In the genomic region with DNA sequence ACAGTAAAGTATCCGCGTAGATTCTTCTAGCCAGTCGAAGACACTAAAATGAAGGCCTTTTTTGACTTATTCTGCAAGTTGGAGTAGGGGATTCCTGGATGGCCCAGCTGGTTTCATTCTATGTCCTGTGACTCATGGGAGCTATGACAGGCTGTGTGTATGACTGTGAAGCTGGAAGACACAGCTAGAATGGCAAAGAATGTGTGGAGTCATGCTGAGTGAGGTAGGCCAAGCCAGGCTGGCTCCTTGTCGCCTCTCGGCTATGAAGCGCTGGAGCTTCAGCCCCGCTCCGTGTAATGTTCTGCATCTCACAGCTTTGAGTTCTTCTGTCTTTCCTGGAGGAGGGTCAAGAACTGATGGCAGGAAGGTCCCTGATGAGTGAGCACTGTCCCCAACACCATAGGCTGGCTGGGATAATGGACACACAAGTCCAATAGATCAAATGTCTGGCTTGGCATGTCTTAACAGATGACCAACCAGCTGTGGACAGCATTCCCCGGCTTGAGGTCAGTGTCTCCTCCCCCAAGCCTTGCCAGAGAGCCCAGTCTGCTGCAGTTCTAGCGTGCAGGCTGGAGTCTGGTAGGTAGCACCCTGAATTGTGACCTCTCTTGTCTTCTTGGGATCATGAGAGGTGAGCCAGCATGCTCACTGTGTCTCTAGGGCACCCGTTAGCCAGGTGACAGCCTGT, we compare ENCODE assay signal across 16 mouse cellular contexts. TPM values are rescaled to one million over a fixed set of nuclear protein-coding genes. Genes with fewer than 3 reads are reported as not detected.
A peak's percentile ranks its signal among the peaks of the same experiment; 100 is the strongest.
DNase-seq lines count a peak whose midpoint lies in the region; ATAC-seq and TF ChIP-seq lines count a peak whose summit lies in the region.
"Had no signal": no experiment of that assay in that cellular context is flagged by ENCODE, and none has a peak within 500 bp of the region (broad histone marks: within the 10 kb centered on the region; RNA-seq: fewer than 3 reads in every experiment).

No protein-coding gene starts in this region.

- no peak for TF ChIP-seq CTCF in C2C12 (IDR thresholded peaks at IDR 0.05; ENCODE audit: control insufficient read depth, insufficient read depth, insufficient read length)
- TF ChIP-seq CTCF in midbrain, postnatal 0 days (IDR thresholded peaks at IDR 0.05), result no peak

- H3K79me2 ChIP-seq in C2C12 (ENCODE audit: control insufficient read depth, insufficient read depth), result no peaks in the 10 kb centered on the region

- peak overlapping the region; percentile 13; the same call in 1 of the 2 replicates for H3K27ac ChIP-seq in kidney, embryonic 16.5 days (ENCODE audit: low read length)
- no peak overlapping the region for H3K27ac ChIP-seq in midbrain, postnatal 0 days (ENCODE audit: low read depth, low read length)
- H3K27ac ChIP-seq: midbrain, embryonic 13.5 days had no signal

- peaks cover 16% of the 10 kb centered on the region for H3K4me1 ChIP-seq in kidney, embryonic 16.5 days (ENCODE audit: insufficient read depth, low read length)
- no peaks in the 10 kb centered on the region for H3K4me1 ChIP-seq in midbrain, postnatal 0 days (ENCODE audit: insufficient read depth, low read length)
- H3K4me1 ChIP-seq: midbrain, embryonic 13.5 days had no signal

- no peak overlapping the region for H3K4me2 ChIP-seq in kidney, embryonic 16.5 days (replicated peaks; ENCODE audit: low read depth, low read length)
- no peak overlapping the region for H3K4me2 ChIP-seq in midbrain, postnatal 0 days (ENCODE audit: low read depth, low read length, poor library complexity, severe bottlenecking)
- H3K4me2 ChIP-seq: midbrain, embryonic 13.5 days had no signal

- no peaks in the 10 kb centered on the region for H3K9me3 ChIP-seq in kidney, embryonic 16.5 days (ENCODE audit: low read length)
- H3K9me3 ChIP-seq in midbrain, postnatal 0 days (ENCODE audit: low read length), result no peaks in the 10 kb centered on the region
- H3K9me3 ChIP-seq: G1E; midbrain, embryonic 13.5 days had no signal

- no peaks in the 10 kb centered on the region for H3K27me3 ChIP-seq in kidney, embryonic 16.5 days (ENCODE audit: insufficient read depth, low read length)
- H3K27me3 ChIP-seq in C2C12 (ENCODE audit: control insufficient read depth, insufficient read depth, insufficient read length), result no peaks in the 10 kb centered on the region
- H3K27me3 ChIP-seq in midbrain, postnatal 0 days (ENCODE audit: insufficient read depth, low read length), result no peaks in the 10 kb centered on the region
- H3K27me3 ChIP-seq: midbrain, embryonic 13.5 days had no signal

- H3K79me3 ChIP-seq in C2C12 (ENCODE audit: low read depth), result no peaks in the 10 kb centered on the region

- DNase-seq in gastrocnemius, adult 18-20 months (ENCODE audit: low spot score), result peak; percentile 42
- DNase-seq in gastrocnemius, postnatal 4 days (ENCODE audit: low spot score in 2 of 2), result no peak
- no peak for DNase-seq in kidney, postnatal 10 days
- peak; percentile 18 for DNase-seq in induced T-regulatory cell, adult 2 months (ENCODE audit: low read depth)
- no peak for DNase-seq in midbrain, postnatal 0 days (ENCODE audit: low spot score)
- DNase-seq in cerebellum, postnatal 36 days, result no peak
- DNase-seq: cerebellum, adult 9-11 months; kidney, postnatal 25 days; layer of hippocampus, postnatal 36 days; lung, adult 18-20 months had no signal

- H3K36me3 ChIP-seq in kidney, embryonic 16.5 days (ENCODE audit: insufficient read depth, low read length), result no peaks in the 10 kb centered on the region
- H3K36me3 ChIP-seq in C2C12 (ENCODE audit: control insufficient read depth, insufficient read depth), result peaks cover 11% of the 10 kb centered on the region
- H3K36me3 ChIP-seq in midbrain, postnatal 0 days (ENCODE audit: insufficient read depth, low read length), result no peaks in the 10 kb centered on the region; the same call in 1 of the 2 replicates
- H3K36me3 ChIP-seq: midbrain, embryonic 13.5 days had no signal

- WGBS in kidney, embryonic 16.5 days, result 39% methylated on average over 11 of the region's 11 CpGs
- 85% methylated on average over 11 of the region's 11 CpGs for WGBS in midbrain, postnatal 0 days

- H3ac ChIP-seq in C2C12 (ENCODE audit: control insufficient read depth, insufficient read length, low read depth), result no peak overlapping the region

- H3K4me3 ChIP-seq in kidney, embryonic 16.5 days (ENCODE audit: low read length), result no peak overlapping the region
- no peak overlapping the region for H3K4me3 ChIP-seq in C2C12 (ENCODE audit: insufficient read depth, poor library complexity, severe bottlenecking)
- H3K4me3 ChIP-seq in midbrain, postnatal 0 days (ENCODE audit: low read depth, low read length), result no peak overlapping the region
- H3K4me3 ChIP-seq: midbrain, embryonic 13.5 days had no signal

- peak; percentile 46 for ATAC-seq in kidney, embryonic 16.5 days (ENCODE audit: low FRiP score, low TSS enrichment)
- no peak for ATAC-seq in midbrain, postnatal 0 days (ENCODE audit: low FRiP score)
- ATAC-seq: forebrain, embryonic 16.5 days; inflammation-experienced regulatory T-cells, adult 6 months; midbrain, embryonic 13.5 days had no signal

- H3K9ac ChIP-seq in kidney, embryonic 16.5 days (replicated peaks; ENCODE audit: low read length), result no peak overlapping the region
- no peak overlapping the region for H3K9ac ChIP-seq in midbrain, postnatal 0 days (replicated peaks; ENCODE audit: low read length, poor library complexity, severe bottlenecking)
- H3K9ac ChIP-seq: midbrain, embryonic 13.5 days had no signal

TF ChIP-seq in C2C12, 6 proteins besides CTCF, POLR2A, EP300 and RAD21:
- TF ChIP-seq USF1 (IDR thresholded peaks at IDR 0.05; ENCODE audit: low read depth) (peak; percentile 21), MYOG (IDR thresholded peaks at IDR 0.05; ENCODE audit: control insufficient read depth, extremely low read depth, insufficient read length) (no peak), MAX (IDR thresholded peaks at IDR 0.05) (no peak), CEBPB (IDR thresholded peaks at IDR 0.05; ENCODE audit: low read depth) (no peak), MYOD1 (IDR thresholded peaks at IDR 0.05; ENCODE audit: control insufficient read depth, insufficient read length, low read depth) (peak; percentile 51), FOSL1 (IDR thresholded peaks at IDR 0.05; ENCODE audit: insufficient read depth, low read length, poor library complexity, severe bottlenecking) (peak; percentile 55)

RNA-seq across cellular contexts. Expression of gene Ampd3, which starts 29.9 kb away (rescaled TPM):
- 10 to 100 TPM; 10.8 to 15.2 TPM for total RNA-seq in gastrocnemius, adult 18-20 months (2021)
- 1 to 10 TPM; 8.7 to 8.8 TPM for total RNA-seq in gastrocnemius, postnatal 4 days (2021)
- 8.8 and 10.1 TPM in 2 replicates for polyA plus RNA-seq in kidney, embryonic 16.5 days (2015; fragmentation: Nextera tagmentation; extraction: Ambion mirVana)
- 4.5 TPM for polyA plus RNA-seq in C2C12 (2012; fragmentation: generic; extraction: Trizol)
- 20.6 and 22.7 TPM in 2 replicates for total RNA-seq in midbrain, postnatal 0 days (2014; rRNA removed)
- 13.2 and 16.2 TPM in 2 replicates for polyA plus RNA-seq in midbrain, postnatal 0 days (2015; fragmentation: Nextera tagmentation; extraction: Ambion mirVana)

RNA-seq across cellular contexts. Expression of gene Rnf141, which starts 46.4 kb away (rescaled TPM):
- total RNA-seq in gastrocnemius, adult 18-20 months (2021), result 10 to 100 TPM; 19.3 to 23.7 TPM
- 10 to 100 TPM; 22.0 to 22.6 TPM for total RNA-seq in gastrocnemius, postnatal 4 days (2021)
- 30.3 and 32.2 TPM in 2 replicates for polyA plus RNA-seq in kidney, embryonic 16.5 days (2015; fragmentation: Nextera tagmentation; extraction: Ambion mirVana)
- polyA plus RNA-seq in C2C12 (2012; fragmentation: generic; extraction: Trizol), result 9.7 TPM
- total RNA-seq in midbrain, postnatal 0 days (2014; rRNA removed), result 88.5 and 133 TPM in 2 replicates
- polyA plus RNA-seq in midbrain, postnatal 0 days (2015; fragmentation: Nextera tagmentation; extraction: Ambion mirVana), result 28.5 and 29.6 TPM in 2 replicates

Comparison
In these comparisons a context has a peak if more than half of its experiments do, and no peak if none do; other contexts are left out.
1. DNase-seq: peak in gastrocnemius, adult 18-20 months (single experiment) and induced T-regulatory cell, adult 2 months (single experiment); none in gastrocnemius, postnatal 4 days (0 of 2), kidney, postnatal 10 days (single experiment), midbrain, postnatal 0 days (single experiment) and cerebellum, postnatal 36 days (0 of 2).